Mouse (Mus musculus) embryonic facial prominence, embryonic 10.5 days (tissue): ENCODE data around the gene Sfxn4. TPM values are rescaled to one million over a fixed set of nuclear protein-coding genes. Genes with fewer than 3 reads are reported as not detected.
"Not testable (repeated sequence)": the region's sequence is repeated elsewhere in the genome, so short reads cannot be mapped to it uniquely, and the experiment has no call there.

ENCODE experiments used
- DNase-seq: peaks from one replicate; pipeline ENCODE4 v3.0.0-alpha.2; 2017; ENCODE audit warnings: low spot score
- H3K27ac ChIP-seq: fragments of 300-500 bp; sonication (generic); replicated peaks from 2 replicates; pipeline ENCODE4 v1.5.1; 2016; ENCODE audit warnings: mild to moderate bottlenecking
- H3K27me3 ChIP-seq: fragments of 300-500 bp; sonication (generic); replicated peaks from 2 replicates; pipeline ENCODE4 v1.6.1; 2016; ENCODE audit warnings: low read depth, mild to moderate bottlenecking; ENCODE audit not compliant: poor library complexity, severe bottlenecking
- H3K36me3 ChIP-seq: fragments of 300-500 bp; sonication (generic); replicated peaks from 2 replicates; pipeline ENCODE4 v1.6.1; 2016; ENCODE audit warnings: mild to moderate bottlenecking, moderate library complexity
- H3K4me1 ChIP-seq: fragments of 300-500 bp; sonication (generic); 2 replicates; pipeline ENCODE4 v1.6.1; 2016
- H3K4me3 ChIP-seq: fragments of 300-500 bp; sonication (generic); 2 replicates; pipeline ENCODE4 v1.5.1; 2016; ENCODE audit warnings: mild to moderate bottlenecking, moderate library complexity
- H3K9me3 ChIP-seq: fragments of 300-500 bp; sonication (generic); 2 replicates; pipeline ENCODE4 v1.6.1; 2016; ENCODE audit warnings: mild to moderate bottlenecking
- WGBS: fragments of 180-500 bp; shearing (Covaris S2); methylation state at CpG from one replicate; pipeline ENCODE4 v1.1.7; 2016; 5-methylcytosine and 5-hydroxymethylcytosine counted together
- polyA plus RNA-seq: library from polyadenylated mRNA; unstranded; fragments of >200 nt; fragmentation: Nextera tagmentation; extraction: Ambion mirVana; gene quantifications from 2 replicates; pipeline ENCODE4 v1.2.1, GENCODE M21; 2016

Sfxn4 gene
- polyA plus RNA-seq, 1 experiment from 2014 or later, result 11.1 TPM

DNA sequence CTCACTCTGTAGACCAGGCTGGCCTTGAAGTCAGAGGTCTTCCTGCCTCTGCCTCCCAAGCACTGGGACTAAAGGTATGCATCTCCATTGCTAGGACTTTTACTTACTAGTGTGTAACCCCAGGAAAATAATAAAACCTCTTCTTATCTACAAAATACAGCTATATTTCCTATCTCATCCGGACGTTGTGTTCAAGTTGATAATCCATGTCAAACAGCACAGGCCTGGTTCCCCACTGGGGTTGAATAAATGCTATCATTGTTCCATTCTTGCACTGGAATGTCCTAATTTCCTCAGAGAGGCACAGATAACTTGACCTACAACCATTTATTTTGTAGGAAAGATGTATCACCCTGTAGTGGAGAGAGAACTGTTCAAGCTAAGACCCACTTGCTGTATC lies 26.4 kb upstream of the Sfxn4 start:
- WGBS, result 83% methylated on average over 2 of the region's 2 CpGs
- Histone ChIP-seq H3K27ac (no peak overlapping the region), H3K9me3 (no peaks in the 10 kb centered on the region), H3K4me1 (peaks cover 24% of the 10 kb centered on the region), H3K4me3 (no peak overlapping the region), H3K36me3 (no peaks in the 10 kb centered on the region), H3K27me3 (no peaks in the 10 kb centered on the region)
- DNase-seq, result no peak

DNA sequence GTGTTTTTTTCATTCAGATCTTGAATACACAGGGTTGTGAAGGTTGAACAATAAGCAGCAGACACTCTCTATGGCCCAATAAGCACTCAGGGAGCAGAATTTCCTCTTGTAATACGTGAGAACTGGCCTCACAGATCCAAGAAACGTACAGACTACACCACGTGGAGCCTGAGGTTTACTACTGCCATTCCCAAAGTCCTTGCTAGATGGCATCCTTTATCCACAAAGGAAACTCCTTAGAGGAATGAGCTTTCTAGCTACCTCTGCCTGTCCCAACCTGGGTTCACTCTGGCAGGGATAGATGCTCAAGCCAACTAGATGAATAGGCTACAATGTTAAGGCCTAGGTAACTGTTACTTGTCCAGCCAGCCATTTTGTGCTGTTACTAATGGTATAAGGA lies 21.9 kb upstream of the Sfxn4 start:
- no peaks in the 10 kb centered on the region for H3K36me3 ChIP-seq
- DNase-seq, result no peak
- H3K4me3 ChIP-seq, result no peak overlapping the region
- no peaks in the 10 kb centered on the region for H3K4me1 ChIP-seq
- WGBS, result 11% methylated on average over 3 of the region's 3 CpGs
- no peaks in the 10 kb centered on the region for H3K9me3 ChIP-seq
- no peaks in the 10 kb centered on the region for H3K27me3 ChIP-seq
- no peak overlapping the region for H3K27ac ChIP-seq

DNA sequence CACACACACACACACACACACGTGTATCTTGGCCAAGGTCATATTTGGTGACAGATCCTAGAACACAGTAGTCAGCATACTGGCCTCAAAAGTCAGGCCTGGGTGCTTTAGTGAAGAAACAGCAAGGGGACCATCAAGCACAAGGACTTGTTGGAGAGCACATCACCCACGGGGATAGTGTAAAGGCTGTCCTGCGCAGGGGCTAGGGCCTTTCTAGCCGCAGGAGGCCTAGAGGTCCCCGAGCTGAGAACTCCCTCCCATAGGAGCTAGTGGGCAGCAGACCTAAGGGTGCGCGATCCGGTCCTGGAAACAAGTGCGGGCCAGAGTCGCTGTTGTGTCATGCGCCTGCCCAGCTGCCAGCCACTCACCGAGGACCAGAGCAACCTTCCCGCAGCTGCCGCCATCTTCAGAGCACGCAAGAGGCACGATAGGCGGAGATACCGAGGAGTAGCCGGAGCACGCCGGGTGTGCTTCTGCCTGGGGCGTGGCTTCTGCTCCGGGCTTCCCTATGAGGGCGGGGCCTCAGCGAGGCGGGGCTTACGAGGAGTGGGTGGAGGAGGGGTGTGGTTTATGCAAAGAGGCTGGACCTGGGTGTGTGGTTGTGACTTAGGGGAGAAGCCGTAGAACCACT lies 12.9 kb upstream of the Sfxn4 start, which contains the start of gene Prdx3:
Gene Prdx3, minus strand, starts transcription at position 493 of the 631 bp plus-strand sequence.
- Histone ChIP-seq H3K9me3 (no peaks in the 10 kb centered on the region), H3K4me1 (peaks cover 18% of the 10 kb centered on the region), H3K27me3 (no peaks in the 10 kb centered on the region), H3K4me3 (peak within 1 kb of the TSS; percentile 82), H3K27ac (peak within 1 kb of the TSS; percentile 90), H3K36me3 (peaks cover 28% of the 10 kb centered on the region)
- under 1% methylated on average over 28 of the region's 28 CpGs for WGBS
- DNase-seq, result peak; percentile 96

DNA sequence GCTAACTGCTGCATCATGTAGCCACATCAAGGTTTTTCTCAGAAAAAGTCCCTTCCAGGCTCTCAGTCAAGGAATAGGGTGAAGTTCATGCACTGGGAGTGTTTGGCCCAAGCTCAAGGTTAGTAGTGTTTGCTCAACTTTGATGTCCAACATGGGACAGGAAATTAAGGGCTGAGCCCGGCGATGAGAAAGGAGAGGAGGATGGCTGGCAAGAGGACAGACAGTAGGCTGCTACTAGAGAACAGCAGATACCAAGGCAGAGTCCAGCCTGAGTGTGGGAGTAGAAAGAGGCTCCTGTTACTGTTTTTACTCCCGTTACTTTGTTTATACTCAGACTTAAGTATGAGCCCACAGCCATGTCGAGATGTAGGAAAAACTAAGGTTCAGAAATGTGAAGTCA lies 12.2 kb upstream of the Sfxn4 start:
- Histone ChIP-seq H3K27ac (peak overlapping the region; percentile 90), H3K4me3 (peak overlapping the region; percentile 82), H3K9me3 (no peaks in the 10 kb centered on the region), H3K27me3 (no peaks in the 10 kb centered on the region), H3K4me1 (peaks cover 18% of the 10 kb centered on the region), H3K36me3 (peaks cover 34% of the 10 kb centered on the region)
- peak; percentile 11 for DNase-seq
- 32% methylated on average over 4 of the region's 4 CpGs for WGBS

DNA sequence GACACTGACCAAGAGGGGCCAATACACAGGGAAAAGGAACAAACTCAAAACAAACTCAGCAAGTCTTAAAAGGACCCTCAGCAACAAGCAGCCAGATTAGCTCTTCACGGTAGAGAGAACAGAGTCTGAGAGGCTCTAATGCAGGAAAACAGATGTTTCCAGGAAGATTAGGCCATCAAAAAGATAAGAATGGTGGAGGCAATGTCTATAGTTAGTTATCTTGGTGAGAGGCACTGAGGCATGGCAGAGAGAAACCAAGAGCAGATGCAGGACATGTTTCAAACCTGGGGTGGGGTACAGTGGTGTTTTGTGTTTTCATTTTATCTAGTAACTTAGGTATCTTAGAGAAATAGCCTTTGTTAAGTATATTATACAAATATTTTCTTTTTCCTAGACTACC lies 11.0 kb upstream of the Sfxn4 start:
- Histone ChIP-seq H3K27me3 (no peaks in the 10 kb centered on the region), H3K27ac (no peak overlapping the region), H3K4me3 (no peak overlapping the region), H3K9me3 (no peaks in the 10 kb centered on the region), H3K4me1 (peaks cover 18% of the 10 kb centered on the region), H3K36me3 (peaks cover 44% of the 10 kb centered on the region)
- WGBS, result 78% methylated on average over 1 of the region's 1 CpGs
- no peak for DNase-seq

DNA sequence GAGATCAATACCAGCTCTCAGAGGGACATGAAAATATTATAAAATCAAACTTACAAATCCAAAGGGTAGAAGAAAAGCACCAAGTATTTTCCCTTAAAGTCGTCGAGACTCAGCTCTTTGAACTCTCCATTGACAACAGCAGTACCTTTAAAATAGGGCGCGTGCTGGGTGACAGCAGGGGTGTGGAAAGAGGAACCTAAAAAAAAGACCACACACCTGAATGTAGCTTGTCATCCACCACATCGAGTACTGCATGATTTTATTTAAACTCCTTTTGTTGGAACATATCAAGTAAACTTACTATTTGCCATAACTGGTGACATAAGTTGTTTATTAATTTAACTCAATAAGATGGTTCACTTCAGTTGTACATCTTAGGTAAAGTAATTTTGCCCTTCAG lies 10.1 kb upstream of the Sfxn4 start:
- Histone ChIP-seq H3K36me3 (peaks cover 53% of the 10 kb centered on the region), H3K27ac (no peak overlapping the region), H3K9me3 (no peaks in the 10 kb centered on the region), H3K27me3 (no peaks in the 10 kb centered on the region), H3K4me3 (no peak overlapping the region), H3K4me1 (peaks cover 18% of the 10 kb centered on the region)
- DNase-seq, result no peak
- 93% methylated on average over 5 of the region's 5 CpGs for WGBS

DNA sequence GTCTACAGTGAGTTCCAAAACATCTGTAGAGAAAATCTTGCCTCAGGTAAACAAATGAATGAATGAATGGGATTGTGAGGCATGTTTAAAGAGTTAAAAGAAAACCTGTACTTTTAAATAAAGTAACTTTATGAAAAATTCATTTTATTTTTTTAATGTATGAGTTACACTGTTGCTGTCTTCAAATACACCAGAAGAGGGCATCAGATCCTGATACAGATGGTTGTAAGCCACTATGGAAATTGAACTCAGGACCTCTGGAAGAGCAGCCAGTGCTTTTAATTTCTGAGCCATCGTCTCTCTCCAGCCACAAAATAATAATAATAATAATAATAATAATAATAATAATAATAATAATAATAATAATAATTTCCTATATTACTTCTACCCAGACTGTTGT lies 9.2 kb upstream of the Sfxn4 start:
- H3K4me3 ChIP-seq, result no peak overlapping the region
- H3K27me3 ChIP-seq, result no peaks in the 10 kb centered on the region
- 90% methylated on average over 1 of the region's 1 CpGs for WGBS
- peaks cover 60% of the 10 kb centered on the region for H3K36me3 ChIP-seq
- no peaks in the 10 kb centered on the region for H3K9me3 ChIP-seq
- H3K27ac ChIP-seq, result no peak overlapping the region
- DNase-seq, result no peak
- peaks cover 18% of the 10 kb centered on the region for H3K4me1 ChIP-seq

DNA sequence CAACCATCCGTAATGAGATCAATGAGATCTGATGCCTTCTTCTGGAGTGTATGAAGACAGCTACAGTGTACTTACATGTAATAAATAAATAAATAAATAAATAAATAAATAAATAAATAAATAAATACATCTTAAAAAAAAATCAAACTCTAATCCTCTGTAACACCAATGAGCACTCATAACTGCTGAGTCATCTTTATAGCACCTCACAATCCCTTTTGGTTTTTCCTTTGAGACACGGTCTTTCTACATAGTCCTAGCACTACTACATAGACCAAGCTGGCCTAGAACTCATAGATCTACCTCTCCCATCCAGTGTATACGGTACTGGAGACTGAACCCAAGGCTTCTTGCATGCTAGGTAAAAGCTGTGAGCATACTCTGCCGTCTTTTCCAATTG lies 4.9 kb upstream of the Sfxn4 start:
- H3K27ac ChIP-seq, H3K4me3 ChIP-seq, H3K4me1 ChIP-seq, DNase-seq, H3K9me3 ChIP-seq, H3K27me3 ChIP-seq: not testable (repeated sequence)
- 91% methylated on average over 4 of the region's 4 CpGs for WGBS
- H3K36me3 ChIP-seq, result peaks cover 75% of the 10 kb centered on the region

DNA sequence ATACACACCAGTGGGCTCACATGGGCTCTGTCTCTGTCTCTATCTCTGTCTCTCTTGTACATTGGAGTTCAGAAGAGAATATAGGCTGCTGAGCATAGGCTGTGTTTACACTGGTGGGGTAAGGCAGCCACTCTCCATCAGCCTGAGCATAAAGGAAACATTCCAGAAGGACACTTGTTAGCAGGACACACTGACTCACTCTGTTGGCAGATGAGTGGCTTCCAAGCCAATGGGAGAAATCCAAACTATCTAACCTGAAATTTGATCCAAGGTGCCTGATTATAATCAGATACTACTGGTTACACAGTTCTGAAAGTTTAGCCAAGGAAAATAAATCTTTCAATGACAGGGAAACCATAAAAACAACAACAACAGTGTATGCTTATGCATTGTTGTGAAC lies 15.5 kb downstream of the Sfxn4 start:
- no peak overlapping the region for H3K27ac ChIP-seq
- DNase-seq, result no peak

DNA sequence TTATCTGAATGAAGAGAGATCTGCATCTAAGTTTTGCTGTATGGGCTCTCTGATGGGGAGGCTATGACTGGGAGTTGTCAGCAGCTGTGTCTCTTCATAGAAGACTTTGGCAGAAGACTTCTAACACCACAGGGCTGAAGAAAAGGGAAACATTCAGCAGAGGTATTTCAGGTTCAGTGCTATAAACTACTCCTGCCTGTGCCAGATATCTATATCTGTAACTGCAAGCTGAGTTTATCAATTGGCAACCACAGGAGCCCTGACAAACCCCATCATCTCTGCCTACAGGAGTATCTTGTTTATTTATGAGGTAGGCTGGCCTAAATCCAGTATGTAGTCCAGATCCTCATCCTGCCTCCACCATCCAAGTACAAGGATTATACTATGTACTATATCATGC lies 18.0 kb downstream of the Sfxn4 start:
- no peaks in the 10 kb centered on the region for H3K9me3 ChIP-seq
- peaks cover 34% of the 10 kb centered on the region for H3K36me3 ChIP-seq
- H3K27ac ChIP-seq, result no peak overlapping the region
- no peak overlapping the region for H3K4me3 ChIP-seq
- no peaks in the 10 kb centered on the region for H3K27me3 ChIP-seq
- H3K4me1 ChIP-seq, result no peaks in the 10 kb centered on the region
- DNase-seq, result no peak

More for the DNA sequence above, 15.5 kb downstream of the Sfxn4 start:
- Histone ChIP-seq H3K36me3 (peaks cover 29% of the 10 kb centered on the region), H3K9me3 (no peaks in the 10 kb centered on the region), H3K27me3 (no peaks in the 10 kb centered on the region), H3K4me3 (no peak overlapping the region), H3K4me1 (no peaks in the 10 kb centered on the region)

DNA sequence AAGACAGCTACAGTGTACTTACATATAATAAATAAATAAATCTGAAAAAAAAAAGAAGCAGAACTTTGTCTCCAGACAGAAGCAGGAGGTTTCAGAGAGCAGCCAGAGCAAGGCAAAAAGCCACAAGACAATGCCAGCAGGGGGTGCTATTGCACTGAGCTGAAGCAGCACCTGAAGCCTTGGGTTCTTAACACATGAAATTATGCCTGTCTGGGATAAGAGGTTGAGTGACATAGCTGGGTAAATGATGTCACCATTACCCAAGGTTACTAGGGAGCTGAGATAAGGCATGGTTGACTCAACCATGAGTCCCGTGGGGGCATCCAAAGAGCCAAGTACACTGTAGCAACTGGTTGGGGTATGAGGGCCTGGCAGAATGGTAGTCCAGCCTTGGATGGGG lies 23.5 kb downstream of the Sfxn4 start:
- Histone ChIP-seq H3K27me3 (no peaks in the 10 kb centered on the region), H3K4me3 (no peak overlapping the region), H3K4me1 (no peaks in the 10 kb centered on the region), H3K36me3 (peaks cover 77% of the 10 kb centered on the region), H3K9me3 (no peaks in the 10 kb centered on the region), H3K27ac (no peak overlapping the region)
- DNase-seq, result peak; percentile 76
- 89% methylated on average over 1 of the region's 1 CpGs for WGBS

DNA sequence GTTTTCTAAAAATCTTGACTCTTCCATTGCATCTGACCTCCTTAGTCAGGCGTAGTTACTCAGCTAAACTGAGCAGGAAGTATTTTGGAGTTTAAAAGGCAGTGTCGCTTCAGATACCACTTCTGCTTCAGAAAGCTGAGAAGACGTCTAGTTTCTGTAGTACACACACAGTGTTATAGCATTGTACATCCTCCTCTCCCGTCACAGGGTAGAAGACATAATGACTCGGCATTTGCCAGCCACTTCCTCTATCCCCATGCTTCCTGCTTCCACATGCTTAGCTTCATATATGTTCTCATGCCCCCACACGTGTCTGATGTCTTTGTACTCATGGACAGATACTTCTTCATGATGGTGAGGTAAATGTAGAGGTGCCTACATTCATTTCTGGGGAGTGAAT lies 42.6 kb downstream of the Sfxn4 start:
- 88% methylated on average over 6 of the region's 6 CpGs for WGBS
- H3K4me3 ChIP-seq, result no peak overlapping the region
- no peak for DNase-seq
- H3K4me1 ChIP-seq, result no peaks in the 10 kb centered on the region
- H3K36me3 ChIP-seq, result peaks cover 83% of the 10 kb centered on the region
- H3K27me3 ChIP-seq, result no peaks in the 10 kb centered on the region
- H3K9me3 ChIP-seq, result no peaks in the 10 kb centered on the region
- H3K27ac ChIP-seq, result no peak overlapping the region

DNA sequence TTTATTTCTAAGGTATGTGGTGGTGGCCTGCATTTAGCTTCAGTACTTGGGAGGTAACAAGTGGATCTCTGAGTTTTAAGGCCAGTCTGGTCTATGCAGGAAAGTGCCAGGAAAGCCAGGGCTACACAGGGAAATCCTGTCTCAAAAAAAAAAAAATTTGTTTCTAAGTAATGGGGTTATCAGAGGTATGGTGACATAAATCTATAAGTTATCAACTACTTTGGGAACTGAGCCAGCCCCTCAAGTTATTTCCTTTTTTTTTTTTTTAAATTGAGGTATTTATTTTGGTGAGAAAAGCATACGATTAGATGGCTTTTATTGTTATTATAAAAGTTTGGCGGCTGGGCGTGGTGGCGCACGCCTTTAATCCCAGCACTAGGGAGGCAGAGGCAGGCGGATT lies 48.1 kb downstream of the Sfxn4 start:
- Histone ChIP-seq H3K27me3 (no peaks in the 10 kb centered on the region), H3K9me3 (no peaks in the 10 kb centered on the region), H3K4me1 (peaks cover 18% of the 10 kb centered on the region), H3K4me3 (no peak overlapping the region), H3K27ac (no peak overlapping the region), H3K36me3 (peaks cover 28% of the 10 kb centered on the region)
- no peak for DNase-seq
- WGBS, result 98% methylated on average over 6 of the region's 6 CpGs

DNA sequence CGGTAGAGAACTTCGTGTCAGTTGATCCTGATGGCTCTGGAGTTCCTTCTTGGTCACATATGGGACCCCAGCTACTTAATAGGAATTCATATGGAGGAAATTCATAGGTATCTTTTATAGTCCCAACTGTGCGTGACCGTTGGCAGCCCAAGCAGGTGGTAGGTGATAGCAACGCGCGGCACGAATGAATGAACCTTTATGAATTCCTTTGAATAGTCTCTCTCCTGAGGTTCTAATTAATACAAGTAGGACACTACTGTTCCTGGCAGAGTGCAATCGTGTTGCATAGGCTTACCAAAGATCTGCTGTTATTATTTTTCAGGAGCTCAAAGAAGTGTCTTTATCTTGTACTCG lies 49.3 kb downstream of the Sfxn4 start:
- no peak for DNase-seq
- Histone ChIP-seq H3K27me3 (no peaks in the 10 kb centered on the region), H3K4me1 (peaks cover 18% of the 10 kb centered on the region), H3K36me3 (peaks cover 19% of the 10 kb centered on the region), H3K4me3 (peak overlapping the region; percentile 84), H3K27ac (peak overlapping the region; percentile 87), H3K9me3 (no peaks in the 10 kb centered on the region)
- 29% methylated on average over 10 of the region's 10 CpGs for WGBS
